ENCODE assay signal across 8 mouse cellular contexts in genomic region chr7:30607706-30608309, GRCm38 (mm10). TPM values are rescaled to one million over a fixed set of nuclear protein-coding genes. Genes with fewer than 3 reads are reported as not detected.
DNase-seq lines count a peak whose midpoint lies in the region; ATAC-seq and TF ChIP-seq lines count a peak whose summit lies in the region.
"Had no signal": no experiment of that assay in that cellular context is flagged by ENCODE, and none has a peak within 500 bp of the region (broad histone marks: within the 10 kb centered on the region; RNA-seq: fewer than 3 reads in every experiment).

No protein-coding gene starts in this region.

- no peak overlapping the region for H3K9ac ChIP-seq in midbrain, embryonic 14.5 days (replicated peaks; ENCODE audit: low read length)
- H3K9ac ChIP-seq: stomach, embryonic 15.5 days had no signal

- peak; percentile 77 for DNase-seq in left cerebral cortex, postnatal 4 days
- DNase-seq in left cerebral cortex, postnatal 36 days (ENCODE audit: low spot score in 2 of 2), result no peak
- no peak for DNase-seq in Patski (ENCODE audit: low read depth, low spot score)
- peak; percentile 61 for DNase-seq in embryo, embryonic 9.5 days (ENCODE audit: extremely low spot score)
- DNase-seq in kidney, postnatal 10 days, result peak; percentile 82
- peak; percentile 63 for DNase-seq in midbrain, embryonic 14.5 days
- DNase-seq in thymus, postnatal 36 days, result peak; percentile 63 to 67

- POLR2A ChIA-PET in Patski (lab: Charles Lee), result interaction anchor here (1.8 kb wide), 1 partner anchor 20 kb away, joined by 5 read pairs; the partner anchor contains the start of gene Kmt2b

- H3K27me3 ChIP-seq in Patski, result no peaks in the 10 kb centered on the region
- H3K27me3 ChIP-seq in midbrain, embryonic 14.5 days (ENCODE audit: control insufficient read depth, insufficient read depth, low read length), result no peaks in the 10 kb centered on the region
- H3K27me3 ChIP-seq: stomach, embryonic 15.5 days had no signal

- no peaks in the 10 kb centered on the region for H3K4me1 ChIP-seq in midbrain, embryonic 14.5 days (ENCODE audit: control insufficient read depth, insufficient read depth, low read length)

- WGBS in midbrain, embryonic 14.5 days, result 28% methylated on average over 8 of the region's 8 CpGs

- in situ Hi-C loops in Patski (cut with MboI; ENCODE audit: low pct_unique_long_range_greater_than_20kb), result no loop called here

- intact Hi-C loops in left cerebral cortex, postnatal 4 days (cut with DNase I), result no loop called here
- intact Hi-C loops in left cerebral cortex, postnatal 36 days (cut with DNase I), result no loop called here

- no peak overlapping the region for H3K27ac ChIP-seq in midbrain, embryonic 14.5 days (replicated peaks; ENCODE audit: low read depth, low read length)
- H3K27ac ChIP-seq: stomach, embryonic 15.5 days had no signal

- ATAC-seq in Patski, result no peak
- no peak; the same call in 1 of the 2 replicates for ATAC-seq in midbrain, embryonic 14.5 days (ENCODE audit: low FRiP score, low TSS enrichment)

- H3K4me3 ChIP-seq in midbrain, embryonic 14.5 days (replicated peaks; ENCODE audit: low read depth, low read length), result no peak overlapping the region
- H3K4me3 ChIP-seq: stomach, embryonic 15.5 days had no signal

- peak; percentile 86 for TF ChIP-seq CTCF in Patski (IDR thresholded peaks at IDR 0.05)

- CTCF ChIA-PET in Patski (lab: Charles Lee), result interaction anchor here (1.1 to 9.3 kb wide), 4 partner anchors 10 to 117 kb away, joined by 3 to 65 read pairs (median 8); partner anchors contain the start of gene Kmt2b

- no peaks in the 10 kb centered on the region for H3K9me3 ChIP-seq in midbrain, embryonic 14.5 days (ENCODE audit: control insufficient read depth, low read length)
- H3K9me3 ChIP-seq: stomach, embryonic 15.5 days had no signal

- no peaks in the 10 kb centered on the region for H3K36me3 ChIP-seq in midbrain, embryonic 14.5 days (ENCODE audit: control insufficient read depth, insufficient read depth, low read length)
- H3K36me3 ChIP-seq: stomach, embryonic 15.5 days had no signal

- no peak overlapping the region for H3K4me2 ChIP-seq in midbrain, embryonic 14.5 days (ENCODE audit: low read length)
- H3K4me2 ChIP-seq: stomach, embryonic 15.5 days had no signal

RNA-seq across cellular contexts. Expression of gene Upk1a, which starts 4.8 kb away (rescaled TPM):
- under 1 TPM; 0.24 to 0.54 TPM for total RNA-seq in left cerebral cortex, postnatal 4 days (2021)
- total RNA-seq in left cerebral cortex, postnatal 36 days (2021), result under 1 TPM in 1 of 2 experiments, not detected in 1; 0.36 TPM
- 0.47 TPM for polyA plus RNA-seq in Patski (2021)
- polyA plus RNA-seq in midbrain, embryonic 14.5 days (2014; fragmentation: Nextera tagmentation; extraction: Ambion mirVana), result 0.15 and 0.20 TPM in 2 replicates

RNA-seq across cellular contexts. Expression of gene Zbtb32, which starts 9.1 kb away (rescaled TPM):
- total RNA-seq in left cerebral cortex, postnatal 4 days (2021), result not detected
- not detected for total RNA-seq in left cerebral cortex, postnatal 36 days (2021)
- 1.9 TPM for polyA plus RNA-seq in Patski (2021)
- polyA plus RNA-seq in midbrain, embryonic 14.5 days (2014; fragmentation: Nextera tagmentation; extraction: Ambion mirVana), result 0.34 and 0.47 TPM in 2 replicates

RNA-seq across cellular contexts. Expression of gene Cox6b1, which starts 18.1 kb away (rescaled TPM):
- 100 to 1,000 TPM; 573 to 579 TPM for total RNA-seq in left cerebral cortex, postnatal 4 days (2021)
- total RNA-seq in left cerebral cortex, postnatal 36 days (2021), result 100 to 1,000 TPM; 561 to 663 TPM
- polyA plus RNA-seq in Patski (2021), result 1,119 TPM
- 999 and 1,303 TPM in 2 replicates for polyA plus RNA-seq in midbrain, embryonic 14.5 days (2014; fragmentation: Nextera tagmentation; extraction: Ambion mirVana)

RNA-seq across cellular contexts. Expression of gene Kmt2b, which starts 19.3 kb away (rescaled TPM):
- total RNA-seq in left cerebral cortex, postnatal 4 days (2021), result 10 to 100 TPM; 69.9 to 79.7 TPM
- total RNA-seq in left cerebral cortex, postnatal 36 days (2021), result 10 to 100 TPM; 41.3 to 62.2 TPM
- 40.7 TPM for polyA plus RNA-seq in Patski (2021)
- 13.1 and 15.4 TPM in 2 replicates for polyA plus RNA-seq in midbrain, embryonic 14.5 days (2014; fragmentation: Nextera tagmentation; extraction: Ambion mirVana)

RNA-seq across cellular contexts. Expression of gene Etv2, which starts 27.8 kb away (rescaled TPM):
- total RNA-seq in left cerebral cortex, postnatal 4 days (2021), result not detected
- total RNA-seq in left cerebral cortex, postnatal 36 days (2021), result not detected
- not detected for polyA plus RNA-seq in Patski (2021)
- polyA plus RNA-seq in midbrain, embryonic 14.5 days (2014; fragmentation: Nextera tagmentation; extraction: Ambion mirVana), result not detected in 2 replicates
- polyA plus RNA-seq: stomach, embryonic 15.5 days had no signal

Comparison
In these comparisons a context has a peak if more than half of its experiments do, and no peak if none do; other contexts are left out.
1. DNase-seq: peak in left cerebral cortex, postnatal 4 days (single experiment), embryo, embryonic 9.5 days (single experiment), kidney, postnatal 10 days (single experiment), midbrain, embryonic 14.5 days (single experiment) and thymus, postnatal 36 days (2 of 2); none in left cerebral cortex, postnatal 36 days (0 of 2) and Patski (single experiment).